Mouse (Mus musculus): ENCODE measurements around the gene Tbc1d25.

GRCm38 (mm10) chrX:8204076-8204475 lies 28.1 kb upstream of the Tbc1d25 start:
- no peak for TF ChIP-seq CTCF (IDR thresholded peaks at IDR 0.05; ENCODE audit: low read depth)
- TF ChIP-seq EP300 (IDR thresholded peaks at IDR 0.05; ENCODE audit: low read depth), result no peak

Measured in heart, postnatal 0 days (tissue).